Mouse (Mus musculus) embryonic stem cell, embryonic (primary cell): ENCODE results near the gene Tbk1.

Experiments
- CTCF ChIA-PET, 4 experiments: fragments of 300-600 bp in 2 of 4; fragments of 350-600 bp in 2 of 4; sonication (Branson Sonifier 250); formaldehyde crosslinking; loops; one replicate each; lab custom pipeline; 2022; ENCODE audit warnings: inconsistent platforms in 2 of 4; lab: Charles Lee
- POLR2A ChIA-PET, 4 experiments: fragments of 300-600 bp in 2 of 4; fragments of 350-600 bp in 2 of 4; sonication (Branson Sonifier 250); formaldehyde crosslinking; loops; one replicate each; lab custom pipeline; 2022; ENCODE audit warnings: antibody characterized with exemption in 4 of 4, inconsistent platforms in 1 of 4; lab: Charles Lee

Tbk1 gene

GRCm38 (mm10) chr10:121586675-121587370, at the start of gene Tbk1:
Gene Tbk1 (minus strand): TSS chr10:121586787.
- ChIA-PET CTCF (interaction anchor here in 1 of 4 experiments (1.0 kb wide), 1 partner anchor 54 kb away, joined by 4 read pairs; no protein-coding TSS in a partner anchor), POLR2A (interaction anchor here (0.7 to 4.1 kb wide), 22 partner anchors 8 to 511 kb away, joined by 3 to 20 read pairs (median 4); partner anchors contain the start of genes Xpot (in 2 of the 4) and Rxylt1 (in 1 of the 4))

- ChIA-PET CTCF (no interaction called here), POLR2A (interaction anchor here in 3 of 4 experiments (1.3 to 2.9 kb wide), 4 partner anchors 9 to 10 kb away, joined by 3 to 12 read pairs (median 7); partner anchors contain the start of gene Xpot (in 3 of the 3))
Measured at GRCm38 (mm10) chr10:121636276-121636675, 49.7 kb upstream of the Tbk1 start.

GRCm38 (mm10) chr10:121634159-121634558, 47.6 kb upstream of the Tbk1 start:
- ChIA-PET POLR2A (interaction anchor here in 2 of 4 experiments (0.7 to 2.2 kb wide), 2 partner anchors 8 to 106 kb away, joined by 4 to 10 read pairs; partner anchors contain the start of gene Xpot (in 1 of the 2)), CTCF (interaction anchor here in 1 of 4 experiments (0.6 kb wide), 1 partner anchor 56 kb away, joined by 3 read pairs; no protein-coding TSS in a partner anchor)

- POLR2A ChIA-PET: interaction anchor here in 3 of 4 experiments (0.6 to 5.6 kb wide), 24 partner anchors 8 to 1514 kb away, joined by 3 to 59 read pairs (median 4); partner anchors contain the start of genes BC048403 (in 1 of the 3), D930020B18Rik (in 1 of the 3) and Tbk1 (in 1 of the 3)
- CTCF ChIA-PET: interaction anchor here in 3 of 4 experiments (0.6 to 1.3 kb wide), 5 partner anchors 59 to 777 kb away, joined by 3 to 5 read pairs (median 4); no protein-coding TSS in a partner anchor
Measured at GRCm38 (mm10) chr10:121628561-121629040, 42.0 kb upstream of the Tbk1 start.

- ChIA-PET POLR2A (interaction anchor here in 3 of 4 experiments (0.6 to 5.6 kb wide), 26 partner anchors 8 to 341 kb away, joined by 3 to 59 read pairs (median 5); partner anchors contain the start of genes D930020B18Rik (in 3 of the 3), Tbk1 (in 2 of the 3) and BC048403 (in 1 of the 3)), CTCF (interaction anchor here in 2 of 4 experiments (0.5 to 1.3 kb wide), 3 partner anchors 60 to 1132 kb away, joined by 4 to 5 read pairs (median 4); no protein-coding TSS in a partner anchor)
Measured at GRCm38 (mm10) chr10:121627216-121627852, 40.7 kb upstream of the Tbk1 start.

- POLR2A ChIA-PET: interaction anchor here in 3 of 4 experiments (0.5 to 5.6 kb wide), 51 partner anchors 9 to 647 kb away, joined by 3 to 59 read pairs (median 4); partner anchors contain the start of genes D930020B18Rik (in 3 of the 3), Rxylt1 (in 2 of the 3), Tbk1 (in 2 of the 3) and Lemd3 (in 1 of the 3)
Measured at GRCm38 (mm10) chr10:121626186-121626882, 39.7 kb upstream of the Tbk1 start, which contains the start of gene Xpot. Gene Xpot (minus strand): TSS chr10:121626332.

GRCm38 (mm10) chr10:121625407-121626185, 39.0 kb upstream of the Tbk1 start:
- POLR2A ChIA-PET: interaction anchor here (0.6 to 5.6 kb wide), 41 partner anchors 8 to 1436 kb away, joined by 3 to 59 read pairs (median 5); partner anchors contain the start of genes D930020B18Rik (in 3 of the 4), Rxylt1 (in 2 of the 4), Tbk1 (in 2 of the 4) and Lemd3 (in 1 of the 4)
- CTCF ChIA-PET: interaction anchor here in 1 of 4 experiments (0.6 kb wide), 1 partner anchor 1564 kb away, joined by 4 read pairs; no protein-coding TSS in a partner anchor

More at GRCm38 (mm10) chr10:121626186-121626882, 39.7 kb upstream of the Tbk1 start, which contains the start of gene Xpot:
- CTCF ChIA-PET: interaction anchor here in 1 of 4 experiments (0.6 kb wide), 2 partner anchors 70 to 1564 kb away, joined by 3 to 4 read pairs; no protein-coding TSS in a partner anchor

- ChIA-PET POLR2A (interaction anchor here in 3 of 4 experiments (0.7 to 5.6 kb wide), 9 partner anchors 9 to 1436 kb away, joined by 3 to 59 read pairs (median 8); partner anchors contain the start of genes D930020B18Rik (in 1 of the 3) and Tbk1 (in 1 of the 3)), CTCF (no interaction called here)
Measured at GRCm38 (mm10) chr10:121625006-121625405, 38.4 kb upstream of the Tbk1 start.

GRCm38 (mm10) chr10:121623670-121624069, 37.1 kb upstream of the Tbk1 start:
- ChIA-PET POLR2A (interaction anchor here in 1 of 4 experiments (0.7 to 3.4 kb wide), 4 partner anchors 13 to 116 kb away, joined by 3 to 19 read pairs (median 4); no protein-coding TSS in a partner anchor), CTCF (interaction anchor here in 1 of 4 experiments (0.7 kb wide), 1 partner anchor 40 kb away, joined by 5 read pairs; no protein-coding TSS in a partner anchor)

GRCm38 (mm10) chr10:121622431-121622830, 35.8 kb upstream of the Tbk1 start:
- CTCF ChIA-PET: no interaction called here

GRCm38 (mm10) chr10:121615935-121616334, 29.3 kb upstream of the Tbk1 start:
- ChIA-PET POLR2A (interaction anchor here in 3 of 4 experiments (0.6 to 2.6 kb wide), 14 partner anchors 9 to 124 kb away, joined by 3 to 23 read pairs (median 4); partner anchors contain the start of genes Xpot (in 2 of the 3), BC048403 (in 1 of the 3) and Tbk1 (in 1 of the 3)), CTCF (no interaction called here)

More at GRCm38 (mm10) chr10:121622431-121622830, 35.8 kb upstream of the Tbk1 start:
- POLR2A ChIA-PET: interaction anchor here in 1 of 4 experiments (0.7 to 3.4 kb wide), 3 partner anchors 12 to 313 kb away, joined by 3 to 19 read pairs (median 3); no protein-coding TSS in a partner anchor

- POLR2A ChIA-PET: interaction anchor here in 3 of 4 experiments (0.7 to 2.6 kb wide), 15 partner anchors 8 to 124 kb away, joined by 3 to 23 read pairs (median 4); partner anchors contain the start of genes Xpot (in 2 of the 3), BC048403 (in 1 of the 3) and Tbk1 (in 1 of the 3)
- CTCF ChIA-PET: interaction anchor here in 1 of 4 experiments (0.6 kb wide), 2 partner anchors 159 to 1119 kb away, joined by 4 to 6 read pairs; no protein-coding TSS in a partner anchor
Measured at GRCm38 (mm10) chr10:121615146-121615870, 28.7 kb upstream of the Tbk1 start.

- POLR2A ChIA-PET: interaction anchor here in 3 of 4 experiments (0.9 to 1.5 kb wide), 4 partner anchors 13 to 22 kb away, joined by 3 to 6 read pairs (median 6); partner anchors contain the start of gene Xpot (in 3 of the 3)
- CTCF ChIA-PET: no interaction called here
Measured at GRCm38 (mm10) chr10:121613570-121613969, 27.0 kb upstream of the Tbk1 start.

- POLR2A ChIA-PET: interaction anchor here in 3 of 4 experiments (0.8 to 1.5 kb wide), 5 partner anchors 14 to 21 kb away, joined by 3 to 6 read pairs (median 5); partner anchors contain the start of gene Xpot (in 3 of the 3)
- CTCF ChIA-PET: no interaction called here
Measured at GRCm38 (mm10) chr10:121612448-121612847, 25.9 kb upstream of the Tbk1 start.

GRCm38 (mm10) chr10:121611587-121611986, 25.0 kb upstream of the Tbk1 start:
- POLR2A ChIA-PET: interaction anchor here in 2 of 4 experiments (1.0 to 3.4 kb wide), 2 partner anchors 13 to 21 kb away, joined by 3 to 19 read pairs; no protein-coding TSS in a partner anchor
- CTCF ChIA-PET: no interaction called here
